Mouse (Mus musculus) kidney, embryonic 14.5 days (tissue): Measurements from ENCODE around the gene CN725425. TPM values are rescaled to one million over a fixed set of nuclear protein-coding genes. Genes with fewer than 3 reads are reported as not detected.

Source experiments
- ATAC-seq: fragments of 200-750 bp; cut with Nextera tagmentation; 2 replicates; pipeline ENCODE4 v1.8.0; 2017; ENCODE audit warnings: moderate number of reproducible peaks, mild to moderate bottlenecking, moderate TSS enrichment, moderate library complexity; ENCODE audit not compliant: low FRiP score, low TSS enrichment
- H3K27ac ChIP-seq: fragments of 300-500 bp; sonication (generic); 2 replicates; pipeline ENCODE4 v1.5.1; 2014; ENCODE audit warnings: low read depth, mild to moderate bottlenecking, low read length, moderate library complexity, mixed read lengths
- H3K27me3 ChIP-seq: fragments of 300-500 bp; sonication (generic); 2 replicates; pipeline ENCODE4 v1.6.1; 2014; ENCODE audit warnings: mild to moderate bottlenecking, low read length; ENCODE audit not compliant: control insufficient read depth, insufficient read depth
- H3K36me3 ChIP-seq: fragments of 300-500 bp; sonication (generic); 2 replicates; pipeline ENCODE4 v1.6.1; 2014; ENCODE audit warnings: low read length, mixed read lengths; ENCODE audit not compliant: control insufficient read depth, insufficient read depth
- H3K4me1 ChIP-seq: fragments of 300-500 bp; sonication (generic); 2 replicates; pipeline ENCODE4 v1.6.1; 2014; ENCODE audit warnings: low read length, mixed read lengths; ENCODE audit not compliant: control insufficient read depth, insufficient read depth
- H3K4me2 ChIP-seq: fragments of 300-500 bp; sonication (generic); replicated peaks from 2 replicates; pipeline ENCODE4 v1.6.1; 2014; ENCODE audit warnings: low read depth, mild to moderate bottlenecking, low read length
- H3K4me3 ChIP-seq: fragments of 300-500 bp; sonication (generic); 2 replicates; pipeline ENCODE4 v1.5.1; 2014; ENCODE audit warnings: mild to moderate bottlenecking, low read length
- H3K9ac ChIP-seq: fragments of 300-500 bp; sonication (generic); 2 replicates; pipeline ENCODE4 v1.6.1; 2014; ENCODE audit warnings: low read depth, mild to moderate bottlenecking, low read length, moderate library complexity
- H3K9me3 ChIP-seq: fragments of 300-500 bp; sonication (generic); 2 replicates; pipeline ENCODE4 v1.6.1; 2016; ENCODE audit warnings: low read length; ENCODE audit not compliant: control insufficient read depth
- WGBS: fragments of 180-500 bp; shearing (Covaris S2); extraction: QIAGEN DNeasy Blood & Tissue Kit; methylation state at CpG from one replicate; pipeline ENCODE4 v1.1.7; 2014; 5-methylcytosine and 5-hydroxymethylcytosine counted together
- polyA plus RNA-seq: library from polyadenylated mRNA; unstranded; fragments of >200 nt; fragmentation: Nextera tagmentation; extraction: Ambion mirVana; gene quantifications from 2 replicates; pipeline ENCODE4 v1.2.1, GENCODE M21; 2014

The CN725425 gene
- polyA plus RNA-seq, 1 experiment from 2014 or later, result not detected

DNA sequence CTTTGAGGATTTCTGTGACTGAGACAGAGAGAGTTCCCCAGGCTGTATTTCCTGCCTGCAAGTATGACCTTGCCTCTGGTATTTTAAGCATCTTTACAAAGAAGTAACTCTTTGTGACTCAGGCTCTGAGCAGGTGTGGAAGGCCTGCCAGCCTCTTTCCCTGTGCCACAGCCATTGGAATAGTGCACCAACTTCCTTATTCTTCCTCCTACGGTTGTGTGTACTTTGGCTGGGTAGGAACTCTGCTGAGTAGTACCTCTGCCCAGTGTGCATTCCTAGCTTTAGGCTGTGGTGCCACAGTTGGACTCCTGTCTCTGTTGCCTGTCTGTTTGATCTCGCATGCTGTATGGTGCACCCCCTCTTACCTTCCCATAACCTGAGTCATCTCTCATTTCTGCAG is 56.0 kb downstream of the CN725425 start:
- WGBS, result 81% methylated on average over 2 of the region's 2 CpGs
- H3K36me3 ChIP-seq, result no peaks in the 10 kb centered on the region
- H3K4me3 ChIP-seq, result no peak overlapping the region
- H3K9ac ChIP-seq, result no peak overlapping the region
- H3K4me2 ChIP-seq, result no peak overlapping the region
- H3K27me3 ChIP-seq, result no peaks in the 10 kb centered on the region
- no peak for ATAC-seq
- H3K4me1 ChIP-seq, result no peaks in the 10 kb centered on the region
- no peaks in the 10 kb centered on the region for H3K9me3 ChIP-seq
- no peak overlapping the region for H3K27ac ChIP-seq

DNA sequence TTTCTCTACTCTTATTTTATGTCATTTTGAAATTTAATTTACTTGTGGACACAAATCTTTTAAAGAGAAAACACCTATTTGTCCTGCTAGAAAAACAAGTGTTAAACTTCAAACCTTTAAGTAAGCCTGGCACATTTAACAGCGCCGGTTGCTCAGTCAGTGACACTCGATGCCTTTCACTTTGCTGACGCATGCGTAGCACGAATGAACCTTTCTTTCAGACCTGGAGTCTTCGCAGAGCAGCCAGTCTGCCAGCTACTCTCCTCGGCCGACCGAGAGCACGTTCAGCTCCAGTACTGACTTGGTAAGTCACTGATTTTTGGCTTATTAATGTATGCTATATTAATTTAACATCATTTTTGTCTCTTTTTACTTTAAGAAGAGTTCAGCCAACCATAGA is 57.8 kb downstream of the CN725425 start:
- Histone ChIP-seq H3K4me3 (no peak overlapping the region), H3K9ac (no peak overlapping the region), H3K27ac (no peak overlapping the region), H3K9me3 (no peaks in the 10 kb centered on the region), H3K4me2 (no peak overlapping the region), H3K4me1 (no peaks in the 10 kb centered on the region), H3K27me3 (no peaks in the 10 kb centered on the region), H3K36me3 (no peaks in the 10 kb centered on the region)
- ATAC-seq, result no peak
- 44% methylated on average over 11 of the region's 11 CpGs for WGBS

DNA sequence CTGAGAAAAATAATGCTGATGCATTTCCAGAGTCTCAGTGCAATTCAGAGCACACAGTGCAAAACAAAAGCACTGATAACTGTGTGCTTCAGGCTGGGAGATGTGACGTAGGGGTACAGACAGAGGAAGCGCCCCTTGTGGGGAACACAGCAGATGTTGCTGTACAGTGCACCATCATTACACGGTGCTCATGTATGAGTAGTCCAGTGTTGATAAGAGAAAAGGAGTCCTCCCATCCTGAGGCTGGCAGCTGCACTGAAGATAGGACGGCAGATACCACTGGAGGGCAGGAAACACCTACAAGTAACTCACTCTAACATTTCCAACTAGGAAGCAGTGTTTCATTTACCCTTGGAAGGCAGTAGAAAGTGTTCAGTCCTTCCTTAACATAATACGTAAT is 61.3 kb downstream of the CN725425 start:
- no peaks in the 10 kb centered on the region for H3K36me3 ChIP-seq
- H3K9me3 ChIP-seq, result no peaks in the 10 kb centered on the region
- H3K4me3 ChIP-seq, result no peak overlapping the region
- no peak overlapping the region for H3K27ac ChIP-seq
- no peaks in the 10 kb centered on the region for H3K4me1 ChIP-seq
- ATAC-seq, result no peak
- no peak overlapping the region for H3K4me2 ChIP-seq
- H3K9ac ChIP-seq, result no peak overlapping the region
- H3K27me3 ChIP-seq, result no peaks in the 10 kb centered on the region
- 67% methylated on average over 5 of the region's 5 CpGs for WGBS

DNA sequence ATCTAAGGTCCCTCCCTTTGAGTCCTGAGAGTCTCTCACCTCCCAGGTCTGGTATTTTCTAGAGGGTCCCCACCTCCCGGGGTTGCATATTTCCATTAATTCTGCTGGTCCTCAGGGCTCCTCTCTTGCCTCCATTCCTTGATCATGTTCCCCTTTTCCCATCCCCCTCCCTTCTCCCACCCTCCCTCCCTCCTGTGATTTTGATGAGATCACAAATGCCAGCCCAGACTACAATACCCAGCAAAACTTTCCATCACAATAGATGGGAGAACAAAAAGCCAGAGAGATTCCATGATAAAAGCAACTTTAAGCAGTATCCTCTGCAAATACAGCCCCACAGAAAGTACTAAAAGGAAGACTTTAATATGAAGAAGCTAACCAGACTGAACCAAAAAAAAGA is 64.6 kb downstream of the CN725425 start:
- no peak overlapping the region for H3K9ac ChIP-seq
- H3K4me2 ChIP-seq, result no peak overlapping the region
- H3K9me3 ChIP-seq, result no peaks in the 10 kb centered on the region
- H3K4me3 ChIP-seq, result no peak overlapping the region
- ATAC-seq, result no peak
- H3K27me3 ChIP-seq, result no peaks in the 10 kb centered on the region
- 93% methylated on average over 1 of the region's 1 CpGs for WGBS
- H3K27ac ChIP-seq, result no peak overlapping the region
- H3K4me1 ChIP-seq, result no peaks in the 10 kb centered on the region
- H3K36me3 ChIP-seq, result no peaks in the 10 kb centered on the region

DNA sequence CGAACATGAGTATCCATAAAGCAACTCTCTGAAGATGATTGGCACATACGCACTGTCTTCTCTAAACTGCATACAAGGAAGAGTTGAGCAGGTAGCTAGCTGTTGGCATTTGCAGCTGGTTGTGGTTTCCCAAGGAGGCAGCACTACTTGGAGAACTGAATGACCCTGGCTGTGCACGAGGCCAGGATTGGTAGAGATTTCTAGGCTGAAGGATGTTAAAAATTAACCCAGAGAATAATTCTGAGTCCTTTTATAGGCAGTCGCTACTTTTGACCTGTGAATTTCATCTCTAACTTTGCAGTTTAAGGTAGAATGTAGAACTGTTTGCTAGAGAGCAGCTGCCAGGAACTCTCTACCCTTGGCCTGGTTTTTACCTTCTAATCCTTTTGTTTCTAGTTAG is 69.2 kb downstream of the CN725425 start:
- Histone ChIP-seq H3K9me3 (no peaks in the 10 kb centered on the region), H3K27me3 (no peaks in the 10 kb centered on the region), H3K4me1 (no peaks in the 10 kb centered on the region), H3K4me2 (no peak overlapping the region), H3K4me3 (no peak overlapping the region), H3K36me3 (no peaks in the 10 kb centered on the region), H3K9ac (no peak overlapping the region), H3K27ac (no peak overlapping the region)
- WGBS, result 75% methylated on average over 4 of the region's 4 CpGs
- no peak for ATAC-seq

DNA sequence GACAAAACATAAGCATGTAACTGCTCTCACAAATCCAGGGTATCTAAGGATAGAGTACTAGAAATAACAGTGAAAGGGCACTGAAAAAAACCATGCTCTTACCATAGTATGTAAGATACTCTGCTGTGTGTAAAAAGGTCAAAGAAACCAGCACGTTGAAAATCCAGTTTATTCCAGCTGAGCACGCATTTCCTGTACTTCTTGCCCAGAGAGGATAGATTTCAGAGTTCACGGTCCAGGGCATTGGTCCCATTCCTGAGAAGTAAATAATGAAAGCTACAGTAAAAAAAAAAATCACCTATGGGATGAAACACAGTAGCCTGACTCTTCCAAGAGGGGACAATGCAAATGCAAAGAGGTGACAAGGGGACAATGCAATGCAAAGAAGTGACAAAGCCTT is 76.7 kb downstream of the CN725425 start:
- no peak overlapping the region for H3K9ac ChIP-seq
- no peaks in the 10 kb centered on the region for H3K9me3 ChIP-seq
- H3K4me3 ChIP-seq, result no peak overlapping the region
- no peak for ATAC-seq
- WGBS, result 43% methylated on average over 3 of the region's 3 CpGs
- no peak overlapping the region for H3K4me2 ChIP-seq
- no peaks in the 10 kb centered on the region for H3K4me1 ChIP-seq
- H3K27me3 ChIP-seq, result no peaks in the 10 kb centered on the region
- no peaks in the 10 kb centered on the region for H3K36me3 ChIP-seq
- no peak overlapping the region for H3K27ac ChIP-seq

DNA sequence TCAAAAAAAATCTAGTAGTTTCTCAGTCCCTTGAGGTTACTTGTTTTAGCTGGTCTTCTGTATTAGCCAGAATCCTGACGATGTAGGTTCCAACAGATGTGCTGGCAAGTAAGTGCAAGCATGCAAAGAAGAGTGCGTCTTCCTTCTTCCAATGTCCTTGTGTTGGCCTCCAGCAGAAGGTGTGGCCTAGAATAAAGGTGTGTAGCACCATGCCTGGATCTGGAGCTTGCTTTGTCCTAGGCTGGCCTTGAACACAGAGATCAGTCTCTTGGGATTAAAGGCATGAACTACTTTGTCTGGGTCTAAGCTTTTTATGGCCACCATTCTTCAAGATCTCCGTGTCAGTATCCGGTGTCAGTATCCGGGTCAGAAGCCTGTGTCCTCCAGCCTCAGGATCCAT is 80.3 kb downstream of the CN725425 start:
- H3K36me3 ChIP-seq, result no peaks in the 10 kb centered on the region
- no peaks in the 10 kb centered on the region for H3K4me1 ChIP-seq
- H3K9ac ChIP-seq, result no peak overlapping the region
- H3K4me3 ChIP-seq, result no peak overlapping the region
- H3K4me2 ChIP-seq, result no peak overlapping the region
- no peaks in the 10 kb centered on the region for H3K9me3 ChIP-seq
- WGBS, result 88% methylated on average over 5 of the region's 5 CpGs
- H3K27ac ChIP-seq, result no peak overlapping the region
- H3K27me3 ChIP-seq, result no peaks in the 10 kb centered on the region
- ATAC-seq, result no peak

DNA sequence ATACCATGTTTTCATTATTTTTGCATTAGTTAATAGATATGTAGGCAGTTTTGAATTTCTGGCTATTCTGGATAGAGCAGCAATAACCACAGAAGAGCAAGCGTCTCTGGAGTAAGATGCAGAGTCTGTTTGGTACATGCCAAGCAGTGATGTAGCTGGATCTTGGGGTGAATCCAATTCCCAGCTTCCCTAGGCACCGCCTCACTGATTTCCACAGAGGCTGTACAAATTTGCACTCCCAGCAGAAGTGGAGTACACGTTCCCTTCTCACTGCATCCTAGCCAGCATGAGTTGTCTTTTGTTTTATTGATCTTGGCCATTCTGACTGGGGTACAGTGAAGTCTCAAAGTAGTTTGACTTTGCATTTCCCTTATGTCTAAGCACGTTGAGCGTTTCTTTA is 82.2 kb downstream of the CN725425 start:
- no peak overlapping the region for H3K9ac ChIP-seq
- WGBS, result 85% methylated on average over 5 of the region's 5 CpGs
- no peaks in the 10 kb centered on the region for H3K9me3 ChIP-seq
- H3K27ac ChIP-seq, result no peak overlapping the region
- ATAC-seq, result no peak
- no peaks in the 10 kb centered on the region for H3K4me1 ChIP-seq
- no peak overlapping the region for H3K4me2 ChIP-seq
- no peaks in the 10 kb centered on the region for H3K27me3 ChIP-seq
- H3K4me3 ChIP-seq, result no peak overlapping the region
- H3K36me3 ChIP-seq, result no peaks in the 10 kb centered on the region

DNA sequence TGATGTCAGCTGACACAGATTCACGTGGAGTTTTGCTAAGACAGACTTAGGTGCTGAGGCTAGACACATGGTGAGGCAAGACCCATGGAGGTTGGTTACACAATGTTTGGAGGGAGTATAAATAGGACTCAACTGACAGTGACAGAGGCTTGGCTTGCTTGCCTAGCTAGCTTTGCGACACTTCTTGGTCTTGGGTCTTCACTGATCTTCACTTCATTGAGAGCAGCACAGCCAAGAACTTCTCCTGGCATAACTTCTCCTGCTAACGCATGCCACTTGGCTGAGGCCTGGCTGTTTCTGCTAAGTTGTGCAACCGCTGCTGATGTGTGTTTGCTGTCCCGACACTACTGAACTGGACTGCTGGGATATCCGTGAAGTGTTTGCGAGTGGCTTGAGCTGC is 83.5 kb downstream of the CN725425 start:
- no peak overlapping the region for H3K4me2 ChIP-seq
- no peak overlapping the region for H3K9ac ChIP-seq
- no peaks in the 10 kb centered on the region for H3K36me3 ChIP-seq
- no peaks in the 10 kb centered on the region for H3K4me1 ChIP-seq
- H3K9me3 ChIP-seq, result peaks cover 4% of the 10 kb centered on the region; the same call in 1 of the 2 replicates
- H3K27me3 ChIP-seq, result no peaks in the 10 kb centered on the region
- H3K4me3 ChIP-seq, result no peak overlapping the region
- no peak for ATAC-seq
- 92% methylated on average over 7 of the region's 7 CpGs for WGBS
- H3K27ac ChIP-seq, result no peak overlapping the region

DNA sequence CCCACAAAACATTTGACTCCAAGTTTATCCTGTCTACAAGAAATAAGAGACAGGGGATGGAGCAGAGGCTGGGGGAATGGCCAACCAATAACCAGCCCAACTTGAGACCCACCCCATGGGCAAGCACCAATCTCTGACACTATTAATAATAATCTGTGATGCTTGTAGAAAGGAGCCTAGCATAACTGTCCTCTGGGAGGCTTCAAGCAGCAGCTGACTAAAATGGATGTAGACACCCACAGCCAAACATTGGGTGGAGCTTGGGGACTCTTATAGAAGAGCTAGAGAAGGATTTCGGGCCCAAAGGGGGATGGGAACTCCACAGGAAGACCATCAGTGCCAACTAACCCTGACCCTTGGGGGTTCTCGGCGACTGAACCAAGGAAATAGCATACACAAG is 84.1 kb downstream of the CN725425 start:
- H3K27me3 ChIP-seq, result no peaks in the 10 kb centered on the region
- no peak overlapping the region for H3K27ac ChIP-seq
- H3K36me3 ChIP-seq, result no peaks in the 10 kb centered on the region
- no peak overlapping the region for H3K4me3 ChIP-seq
- ATAC-seq, result no peak
- H3K9ac ChIP-seq, result no peak overlapping the region
- H3K4me2 ChIP-seq, result no peak overlapping the region
- 94% methylated on average over 3 of the region's 3 CpGs for WGBS
- peaks cover 7% of the 10 kb centered on the region; the same call in 1 of the 2 replicates for H3K9me3 ChIP-seq
- no peaks in the 10 kb centered on the region for H3K4me1 ChIP-seq
